20 mouse cellular contexts compared by ENCODE assay signal in genomic region chr4:106169466-106169865, GRCm38 (mm10).
"Had no signal": no experiment of that assay in that cellular context is flagged by ENCODE, and none has a peak within 500 bp of the region (broad histone marks: within the 10 kb centered on the region; RNA-seq: fewer than 3 reads in every experiment).

No protein-coding gene starts in this region.

- ATAC-seq: hindbrain, embryonic 16.5 days; inflammation-experienced regulatory T-cells, adult 6 months; intestine, embryonic 15.5 days; intestine, postnatal 0 days; liver, embryonic 12.5 days had no signal

- DNase-seq: gastrocnemius, postnatal 25 days; heart, adult 2 months; heart, postnatal 10 days; heart, postnatal 4 days; kidney, adult 18-20 months; kidney, adult 8-10 months; kidney, postnatal 14 days; kidney, postnatal 4 days had no signal

- H3K4me2 ChIP-seq: heart, embryonic 12.5 days; hindbrain, embryonic 12.5 days; hindbrain, embryonic 14.5 days; intestine, embryonic 15.5 days; liver, embryonic 12.5 days had no signal

- H3K4me3 ChIP-seq: heart, adult 2 months; heart, embryonic 12.5 days; hindbrain, embryonic 10.5 days; hindbrain, embryonic 12.5 days; intestine, embryonic 15.5 days; layer of hippocampus, adult 2 months; left cerebral cortex, adult 2 months; liver, embryonic 12.5 days had no signal

- H3K9ac ChIP-seq: heart, embryonic 12.5 days; hindbrain, embryonic 12.5 days; hindbrain, embryonic 14.5 days; intestine, embryonic 15.5 days; liver, embryonic 12.5 days; liver, embryonic 14.5 days had no signal

- H3K9me3 ChIP-seq: hindbrain, embryonic 12.5 days; intestine, embryonic 15.5 days; liver, embryonic 12.5 days had no signal

- H3K27me3 ChIP-seq: heart, embryonic 12.5 days; hindbrain, embryonic 12.5 days; intestine, embryonic 15.5 days; liver, embryonic 12.5 days had no signal

- H3K27ac ChIP-seq: heart, adult 2 months; hindbrain, embryonic 10.5 days; hindbrain, embryonic 12.5 days; hindbrain, embryonic 14.5 days; intestine, embryonic 15.5 days; layer of hippocampus, adult 2 months; left cerebral cortex, adult 2 months; liver, embryonic 12.5 days; liver, embryonic 14.5 days had no signal

- H3K4me1 ChIP-seq: heart, embryonic 12.5 days; hindbrain, embryonic 10.5 days; hindbrain, embryonic 12.5 days; intestine, embryonic 15.5 days; liver, embryonic 12.5 days had no signal

- H3K36me3 ChIP-seq: heart, embryonic 12.5 days; hindbrain, embryonic 10.5 days; hindbrain, embryonic 12.5 days; intestine, embryonic 15.5 days; liver, embryonic 12.5 days had no signal
